Mouse (Mus musculus) midbrain, embryonic 11.5 days (tissue): Measurements from ENCODE around the gene 1700092M07Rik. TPM values are rescaled to one million over a fixed set of nuclear protein-coding genes. Genes with fewer than 3 reads are reported as not detected.
A peak's percentile ranks its signal among the peaks of the same experiment; 100 is the strongest.

ENCODE experiments used
- ATAC-seq: fragments of 200-750 bp; cut with Nextera tagmentation; 2 replicates; pipeline ENCODE4 v1.8.0; 2017; ENCODE audit warnings: moderate TSS enrichment, moderate library complexity; ENCODE audit not compliant: low FRiP score
- DNase-seq: peaks from one replicate; pipeline ENCODE4 v3.0.0; 2015; ENCODE audit warnings: low spot score; ENCODE audit errors: missing footprints
- H3K27ac ChIP-seq: fragments of 300-500 bp; sonication (generic); 2 replicates; pipeline ENCODE4 v1.5.1; 2014; ENCODE audit warnings: low read depth, low read length
- H3K27me3 ChIP-seq: fragments of 300-500 bp; sonication (generic); 2 replicates; pipeline ENCODE4 v1.6.1; 2014; ENCODE audit warnings: mild to moderate bottlenecking, low read length, moderate library complexity, mixed read lengths; ENCODE audit not compliant: control insufficient read depth, insufficient read depth
- H3K36me3 ChIP-seq: fragments of 300-500 bp; sonication (generic); 2 replicates; pipeline ENCODE4 v1.6.1; 2014; ENCODE audit warnings: mild to moderate bottlenecking, low read length, moderate library complexity, mixed read lengths; ENCODE audit not compliant: control insufficient read depth, insufficient read depth
- H3K4me1 ChIP-seq: fragments of 300-500 bp; sonication (generic); 2 replicates; pipeline ENCODE4 v1.6.1; 2014; ENCODE audit warnings: low read length; ENCODE audit not compliant: control insufficient read depth, insufficient read depth
- H3K4me2 ChIP-seq: fragments of 300-500 bp; sonication (generic); 2 replicates; pipeline ENCODE4 v1.6.1; 2014; ENCODE audit warnings: mild to moderate bottlenecking, moderate library complexity
- H3K4me3 ChIP-seq: fragments of 300-500 bp; sonication (generic); 2 replicates; pipeline ENCODE4 v1.5.1; 2014; ENCODE audit warnings: low read depth, low read length
- H3K9ac ChIP-seq: fragments of 300-500 bp; sonication (generic); 2 replicates; pipeline ENCODE4 v1.6.1; 2014; ENCODE audit warnings: low read length
- H3K9me3 ChIP-seq: fragments of 300-500 bp; sonication (generic); 2 replicates; pipeline ENCODE4 v1.6.1; 2016; ENCODE audit warnings: low read length; ENCODE audit not compliant: control insufficient read depth
- WGBS: fragments of 180-500 bp; shearing (Covaris S2); extraction: QIAGEN DNeasy Blood & Tissue Kit; methylation state at CpG from one replicate; pipeline ENCODE4 v1.1.7; 2014; 5-methylcytosine and 5-hydroxymethylcytosine counted together
- polyA plus RNA-seq: library from polyadenylated mRNA; unstranded; fragments of >200 nt; fragmentation: Nextera tagmentation; extraction: Ambion mirVana; gene quantifications from 2 replicates; pipeline ENCODE4 v1.2.1, GENCODE M21; 2014

Gene 1700092M07Rik
- polyA plus RNA-seq, 1 experiment from 2014 or later = 2.7 TPM

DNA sequence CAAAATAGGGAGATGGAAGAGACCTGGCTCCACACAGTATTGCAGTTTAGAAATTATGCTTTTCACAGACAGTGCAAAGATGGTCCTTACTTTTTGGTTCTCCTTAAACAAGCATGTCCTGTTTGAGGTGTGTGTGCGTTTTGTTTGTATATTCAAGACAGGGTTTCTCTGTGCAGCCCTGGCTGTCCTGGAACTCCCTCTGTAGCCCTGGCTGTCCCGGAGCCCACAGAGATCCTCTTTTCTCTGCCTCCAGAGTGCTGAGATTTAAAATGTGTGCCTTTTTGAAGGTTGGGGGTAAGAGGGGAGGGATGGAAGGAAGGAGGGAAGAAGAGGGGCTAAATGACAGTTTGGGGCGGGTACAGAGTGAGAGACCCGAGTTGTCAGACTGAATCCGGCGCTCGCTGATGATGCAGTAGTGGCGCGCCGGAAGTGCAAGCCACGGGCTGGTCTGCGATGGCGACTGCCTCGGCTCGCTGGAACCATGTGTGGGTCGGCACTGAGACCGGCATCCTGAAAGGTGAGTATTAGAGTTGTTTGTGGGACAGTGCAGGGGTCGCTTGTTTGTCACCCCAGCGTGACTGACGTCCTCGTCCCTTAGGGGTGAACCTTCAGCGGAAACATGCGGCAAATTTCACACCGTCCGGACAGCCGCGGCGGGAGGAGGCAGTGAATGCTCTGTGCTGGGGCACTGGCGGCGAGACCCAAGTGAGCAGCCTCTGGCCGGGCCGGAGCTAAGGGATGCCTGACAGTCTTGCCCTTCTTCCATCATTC is 4.9 kb upstream of the 1700092M07Rik start, which contains the start of gene Wdr74:
Gene Wdr74, plus strand, starts transcription at position 439 of the 771 bp plus-strand sequence.
- under 1% methylated on average over 32 of the region's 32 CpGs for WGBS
- peaks cover 8% of the 10 kb centered on the region; the same call in 1 of the 2 replicates for H3K36me3 ChIP-seq
- H3K4me3 ChIP-seq = peak within 1 kb of the TSS; percentile 87
- H3K4me2 ChIP-seq = peak within 1 kb of the TSS; percentile 87
- H3K27me3 ChIP-seq = no peaks in the 10 kb centered on the region
- peaks cover 6% of the 10 kb centered on the region for H3K4me1 ChIP-seq
- DNase-seq = peak; percentile 100
- no peaks in the 10 kb centered on the region for H3K9me3 ChIP-seq
- H3K9ac ChIP-seq = peak within 1 kb of the TSS; percentile 73
- peak; percentile 93 for ATAC-seq
- no peak within 1 kb of the TSS for H3K27ac ChIP-seq

DNA sequence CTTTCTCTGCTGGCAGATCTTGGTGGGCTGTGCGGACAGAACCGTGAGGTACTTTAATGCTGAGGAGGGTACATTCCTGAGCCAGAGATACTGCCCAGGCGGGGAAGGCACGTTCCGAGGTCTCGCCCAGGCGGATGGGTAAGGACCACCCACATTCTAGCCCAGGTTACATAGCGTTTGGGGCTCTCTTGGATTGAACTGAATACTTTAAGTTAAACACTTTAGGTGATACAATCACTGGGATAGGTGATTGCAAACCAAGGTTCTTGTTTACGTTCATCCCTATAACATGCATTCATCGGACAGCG is 4.4 kb upstream of the 1700092M07Rik start:
- DNase-seq (no peak), ATAC-seq (peak; percentile 62)
- Histone ChIP-seq H3K4me3 (peak overlapping the region; percentile 87), H3K27me3 (no peaks in the 10 kb centered on the region), H3K4me1 (peaks cover 11% of the 10 kb centered on the region), H3K9me3 (no peaks in the 10 kb centered on the region), H3K9ac (peak overlapping the region; percentile 73), H3K36me3 (peaks cover 8% of the 10 kb centered on the region; the same call in 1 of the 2 replicates), H3K27ac (no peak overlapping the region), H3K4me2 (peak overlapping the region; percentile 87)
- WGBS = 2% methylated on average over 11 of the region's 11 CpGs

- Histone ChIP-seq H3K36me3 (peaks cover 8% of the 10 kb centered on the region; the same call in 1 of the 2 replicates), H3K4me1 (peaks cover 16% of the 10 kb centered on the region), H3K27ac (no peak overlapping the region), H3K9me3 (no peaks in the 10 kb centered on the region), H3K27me3 (no peaks in the 10 kb centered on the region), H3K4me2 (no peak overlapping the region), H3K9ac (no peak overlapping the region), H3K4me3 (no peak overlapping the region)
- WGBS = 90% methylated on average over 7 of the region's 7 CpGs
- DNase-seq = peak; percentile 72
- no peak for ATAC-seq
These were observed 1.6 kb upstream of the 1700092M07Rik start for GRCm38 (mm10) chr19:8738911-8739310.

- WGBS = 95% methylated on average over 6 of the region's 6 CpGs
- H3K9me3 ChIP-seq = no peaks in the 10 kb centered on the region
- peak; percentile 76 for DNase-seq
- no peak overlapping the region for H3K27ac ChIP-seq
- no peak overlapping the region for H3K4me3 ChIP-seq
- H3K4me1 ChIP-seq = peaks cover 16% of the 10 kb centered on the region
- no peak for ATAC-seq
- peaks cover 8% of the 10 kb centered on the region; the same call in 1 of the 2 replicates for H3K36me3 ChIP-seq
- no peak overlapping the region for H3K9ac ChIP-seq
- H3K27me3 ChIP-seq = no peaks in the 10 kb centered on the region
- no peak overlapping the region for H3K4me2 ChIP-seq
These were observed 872 bp upstream of the 1700092M07Rik start for GRCm38 (mm10) chr19:8739646-8740045.

DNA sequence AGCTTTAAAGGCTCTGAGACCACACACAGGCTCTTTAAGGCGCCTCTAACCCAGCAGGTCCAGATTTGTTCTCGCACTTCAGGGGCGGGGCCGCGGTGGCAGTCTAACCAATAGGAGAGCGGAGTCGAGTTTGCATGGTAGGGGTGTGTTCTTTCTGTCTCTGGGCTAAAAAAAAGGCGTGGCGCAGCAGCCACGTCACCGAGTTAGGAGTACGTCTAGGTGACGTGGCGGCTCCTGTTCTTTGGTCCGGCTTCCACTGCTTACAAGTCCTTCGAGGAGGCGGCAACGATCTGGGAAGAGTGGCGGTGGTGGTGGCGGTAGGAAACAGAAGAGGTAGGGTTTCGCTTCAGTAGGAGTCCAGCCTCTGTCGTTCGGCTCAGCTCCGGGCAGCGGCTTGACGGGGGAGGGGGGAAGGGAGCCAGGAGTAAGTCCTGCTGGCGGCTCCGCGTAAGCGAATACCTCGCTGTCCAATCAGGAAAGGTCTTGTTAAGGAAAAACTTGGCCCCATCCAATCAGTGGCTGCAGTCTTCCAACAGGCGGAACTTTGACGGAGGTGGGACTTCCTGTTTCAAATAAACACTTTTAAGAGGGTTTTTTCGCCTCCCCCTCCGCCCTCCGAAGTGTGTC is 838 bp downstream of the 1700092M07Rik start, which contains the start of gene Stx5a:
Gene Stx5a, plus strand, starts transcription at position 171 of the 627 bp plus-strand sequence.
- WGBS = under 1% methylated on average over 36 of the region's 36 CpGs
- peak within 1 kb of the TSS; percentile 80; the same call in 1 of the 2 replicates for H3K27ac ChIP-seq
- H3K4me2 ChIP-seq = peak within 1 kb of the TSS; percentile 90
- peak within 1 kb of the TSS; percentile 78 for H3K9ac ChIP-seq
- H3K4me3 ChIP-seq = peak within 1 kb of the TSS; percentile 57
- H3K9me3 ChIP-seq = no peaks in the 10 kb centered on the region
- peaks cover 13% of the 10 kb centered on the region; the same call in 1 of the 2 replicates for H3K36me3 ChIP-seq
- H3K27me3 ChIP-seq = no peaks in the 10 kb centered on the region
- ATAC-seq (peak; percentile 99), DNase-seq (peak; percentile 100)
- peaks cover 14% of the 10 kb centered on the region for H3K4me1 ChIP-seq

- no peak for ATAC-seq
- Histone ChIP-seq H3K27ac (no peak overlapping the region), H3K4me3 (peak overlapping the region; percentile 57), H3K9ac (peak overlapping the region; percentile 78), H3K4me2 (peak overlapping the region; percentile 90), H3K4me1 (peaks cover 11% of the 10 kb centered on the region), H3K27me3 (no peaks in the 10 kb centered on the region), H3K36me3 (peaks cover 16% of the 10 kb centered on the region; the same call in 1 of the 2 replicates), H3K9me3 (no peaks in the 10 kb centered on the region)
- no peak for DNase-seq
- 28% methylated on average over 14 of the region's 14 CpGs for WGBS
These were observed 1.7 kb downstream of the 1700092M07Rik start for GRCm38 (mm10) chr19:8742176-8742575.

GRCm38 (mm10) chr19:8745382-8745781 is 4.9 kb downstream of the 1700092M07Rik start:
- H3K4me2 ChIP-seq = no peak overlapping the region
- H3K9me3 ChIP-seq = no peaks in the 10 kb centered on the region
- no peaks in the 10 kb centered on the region for H3K27me3 ChIP-seq
- H3K27ac ChIP-seq = no peak overlapping the region
- no peak overlapping the region for H3K9ac ChIP-seq
- peaks cover 11% of the 10 kb centered on the region for H3K4me1 ChIP-seq
- ATAC-seq = no peak
- DNase-seq = peak; percentile 8
- no peak overlapping the region for H3K4me3 ChIP-seq
- peaks cover 20% of the 10 kb centered on the region for H3K36me3 ChIP-seq
- 88% methylated on average over 1 of the region's 1 CpGs for WGBS

DNA sequence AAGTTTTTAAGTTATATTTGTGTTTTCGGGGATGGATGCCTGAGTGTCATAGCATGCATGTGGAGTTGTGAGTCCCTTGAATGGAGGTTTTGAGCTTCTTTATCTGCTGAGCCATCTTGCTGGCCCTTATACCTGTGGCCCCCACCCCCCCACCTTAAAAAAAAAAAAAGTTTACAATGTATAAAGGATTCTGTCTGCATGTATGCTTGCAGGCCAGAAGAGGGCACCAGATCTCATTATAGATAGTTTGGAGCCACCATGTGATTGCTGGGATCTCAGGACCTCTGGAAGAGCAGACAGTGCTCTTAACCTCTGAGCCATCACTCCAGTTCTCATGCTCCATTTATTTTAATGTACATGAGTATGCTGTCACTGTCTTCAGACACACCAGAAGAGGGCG is 6.8 kb downstream of the 1700092M07Rik start:
- Histone ChIP-seq H3K4me1 (peaks cover under 1% of the 10 kb centered on the region), H3K9me3 (no peaks in the 10 kb centered on the region), H3K36me3 (peaks cover 30% of the 10 kb centered on the region), H3K9ac (no peak overlapping the region), H3K4me3 (no peak overlapping the region), H3K27me3 (no peaks in the 10 kb centered on the region), H3K27ac (no peak overlapping the region), H3K4me2 (no peak overlapping the region)
- DNase-seq = no peak
- no peak for ATAC-seq
- WGBS = 66% methylated on average over 2 of the region's 2 CpGs

DNA sequence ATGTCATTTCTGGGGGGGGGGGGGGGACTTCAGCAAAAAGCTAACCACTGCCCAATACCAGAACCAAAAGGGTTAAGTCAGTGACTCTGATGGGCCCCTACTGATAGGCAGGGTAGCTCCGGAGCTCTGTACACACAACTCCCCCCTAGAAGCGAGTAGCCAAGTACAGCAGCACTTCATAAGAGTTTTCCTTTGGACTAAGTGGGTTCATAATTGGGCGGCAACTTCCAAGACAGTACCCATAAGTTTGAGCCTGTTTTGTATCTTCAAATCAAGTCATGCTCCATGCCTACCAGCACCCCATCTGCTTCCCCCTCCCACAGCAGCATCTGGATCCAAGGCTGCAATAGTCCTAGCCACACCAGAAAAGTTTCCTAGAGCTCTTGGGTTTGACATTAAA is 15.1 kb downstream of the 1700092M07Rik start:
- peaks cover 22% of the 10 kb centered on the region for H3K36me3 ChIP-seq
- H3K27ac ChIP-seq = no peak overlapping the region
- H3K9me3 ChIP-seq = no peaks in the 10 kb centered on the region
- no peak overlapping the region for H3K4me3 ChIP-seq
- no peak overlapping the region for H3K4me2 ChIP-seq
- no peak overlapping the region for H3K9ac ChIP-seq
- ATAC-seq = no peak
- no peak for DNase-seq
- no peaks in the 10 kb centered on the region for H3K27me3 ChIP-seq
- H3K4me1 ChIP-seq = peaks cover 10% of the 10 kb centered on the region
- 82% methylated on average over 3 of the region's 3 CpGs for WGBS
